Mouse (Mus musculus) liver, adult 2 months (tissue): ENCODE measurements around the gene Ccpg1os. TPM values are rescaled to one million over a fixed set of nuclear protein-coding genes. Genes with fewer than 3 reads are reported as not detected.

Experiments
- DNase-seq: peaks from one replicate; pipeline ENCODE4 v3.0.0-alpha.2; 2011; ENCODE audit warnings: low read depth, low spot score; ENCODE audit errors: extremely low read depth
- H3K27ac ChIP-seq: fragments of 200-500 bp; replicated peaks from 2 replicates; pipeline ENCODE4 v1.5.1; 2012; ENCODE audit warnings: low read depth, mild to moderate bottlenecking, control low read depth, inconsistent platforms, low read length; ENCODE audit not compliant: insufficient read depth
- H3K27me3 ChIP-seq: fragments of 200-500 bp; 2 replicates; pipeline ENCODE4 v1.6.1; 2012; ENCODE audit warnings: mild to moderate bottlenecking, moderate library complexity, low read length, inconsistent platforms; ENCODE audit not compliant: control insufficient read depth, insufficient read depth
- H3K36me3 ChIP-seq: fragments of 200-500 bp; 2 replicates; pipeline ENCODE4 v1.6.1; 2012; ENCODE audit warnings: low read length, inconsistent platforms; ENCODE audit not compliant: control insufficient read depth, insufficient read depth
- H3K4me1 ChIP-seq: fragments of 200-500 bp; 2 replicates; pipeline ENCODE4 v1.6.1; 2011; ENCODE audit warnings: low read length; ENCODE audit not compliant: control insufficient read depth, insufficient read depth
- H3K4me3 ChIP-seq: fragments of 200-500 bp; 2 replicates; pipeline ENCODE4 v1.5.1; 2011; ENCODE audit warnings: low read depth, mild to moderate bottlenecking, control low read depth, low read length, moderate library complexity; ENCODE audit not compliant: insufficient read depth
- H3K79me2 ChIP-seq: fragments of 200-500 bp; 2 replicates; pipeline ENCODE4 v1.6.1; 2012; ENCODE audit warnings: inconsistent platforms, mild to moderate bottlenecking, low read length, moderate library complexity; ENCODE audit not compliant: control insufficient read depth, insufficient read depth
- H3K9ac ChIP-seq: fragments of 200-500 bp; 2 replicates; pipeline ENCODE4 v1.6.1; 2012; ENCODE audit warnings: low read depth, mild to moderate bottlenecking, control low read depth, inconsistent platforms, low read length
- CTCF ChIP-seq: fragments of 200-500 bp; IDR thresholded peaks from 2 replicates; pipeline ENCODE4 v1.5.1; 2011; ENCODE audit warnings: low read depth, low read length, control low read depth
- POLR2A ChIP-seq: fragments of 200-500 bp; IDR thresholded peaks from 2 replicates; pipeline ENCODE4 v1.6.1; 2011; ENCODE audit warnings: low read length, control low read depth; ENCODE audit not compliant: insufficient read depth; ENCODE audit errors: extremely low read depth
- WGBS: fragments of 180-500 bp; shearing (Covaris S2); methylation state at CpG from one replicate; pipeline ENCODE4 v1.1.7; 2018; 5-methylcytosine and 5-hydroxymethylcytosine counted together
- polyA plus RNA-seq: library from polyadenylated mRNA; depleted of rRNA; stranded (reverse); fragments of >200 nt; gene quantifications from 2 replicates; pipeline ENCODE4 v1.2.3, GENCODE M21; 2012
- total RNA-seq: library from RNA; depleted of rRNA; stranded (reverse); fragments of >200 nt; gene quantifications from 2 replicates; pipeline ENCODE4 v1.2.3, GENCODE M21; 2014

Ccpg1os gene
- total and polyA plus RNA-seq, 2 experiments: 9.4 to 15.8 TPM

GRCm38 (mm10) chr9:72975242-72975641 lies 9.9 kb downstream of the Ccpg1os start:
- Histone ChIP-seq H3K27ac (no peak overlapping the region), H3K79me2 (no peaks in the 10 kb centered on the region), H3K36me3 (no peaks in the 10 kb centered on the region), H3K9ac (no peak overlapping the region), H3K27me3 (no peaks in the 10 kb centered on the region), H3K4me1 (no peaks in the 10 kb centered on the region), H3K4me3 (no peak overlapping the region)
- TF ChIP-seq POLR2A (no peak), CTCF (no peak)
- WGBS: 91% methylated on average over 1 of the region's 1 CpGs
- DNase-seq: no peak

- H3K27ac ChIP-seq: no peak overlapping the region
- TF ChIP-seq POLR2A: no peak
- TF ChIP-seq CTCF: no peak
- H3K4me3 ChIP-seq: no peak overlapping the region
- no peaks in the 10 kb centered on the region for H3K79me2 ChIP-seq
- no peaks in the 10 kb centered on the region for H3K27me3 ChIP-seq
- no peak overlapping the region for H3K9ac ChIP-seq
- H3K4me1 ChIP-seq: no peaks in the 10 kb centered on the region
- H3K36me3 ChIP-seq: no peaks in the 10 kb centered on the region
- DNase-seq: no peak
- 90% methylated on average over 5 of the region's 5 CpGs for WGBS
These were observed 10.4 kb downstream of the Ccpg1os start for GRCm38 (mm10) chr9:72974734-72975133.

- Histone ChIP-seq H3K9ac (no peak overlapping the region), H3K79me2 (no peaks in the 10 kb centered on the region), H3K27me3 (no peaks in the 10 kb centered on the region), H3K36me3 (no peaks in the 10 kb centered on the region), H3K4me3 (no peak overlapping the region), H3K27ac (no peak overlapping the region), H3K4me1 (no peaks in the 10 kb centered on the region)
- no peak for TF ChIP-seq POLR2A
- TF ChIP-seq CTCF: no peak
- no peak for DNase-seq
These were observed 12.2 kb downstream of the Ccpg1os start for GRCm38 (mm10) chr9:72972984-72973383.

- H3K4me1 ChIP-seq: no peaks in the 10 kb centered on the region
- no peaks in the 10 kb centered on the region for H3K36me3 ChIP-seq
- H3K27me3 ChIP-seq: no peaks in the 10 kb centered on the region
- no peak overlapping the region for H3K9ac ChIP-seq
- no peak overlapping the region for H3K4me3 ChIP-seq
- no peak overlapping the region for H3K27ac ChIP-seq
- no peak for DNase-seq
- WGBS: 91% methylated on average over 5 of the region's 5 CpGs
- no peaks in the 10 kb centered on the region for H3K79me2 ChIP-seq
- TF ChIP-seq POLR2A (no peak), CTCF (no peak)
These were observed 12.7 kb downstream of the Ccpg1os start for GRCm38 (mm10) chr9:72972435-72972834.

GRCm38 (mm10) chr9:72969874-72970273 lies 15.3 kb downstream of the Ccpg1os start:
- Histone ChIP-seq H3K27ac (no peak overlapping the region), H3K36me3 (no peaks in the 10 kb centered on the region), H3K79me2 (no peaks in the 10 kb centered on the region), H3K4me1 (no peaks in the 10 kb centered on the region), H3K27me3 (no peaks in the 10 kb centered on the region), H3K4me3 (no peak overlapping the region), H3K9ac (no peak overlapping the region)
- DNase-seq: no peak
- TF ChIP-seq CTCF (peak; percentile 17; the same call in 1 of the 2 replicates), POLR2A (no peak)
- WGBS: 74% methylated on average over 7 of the region's 7 CpGs

- 13% methylated on average over 11 of the region's 11 CpGs for WGBS
- Histone ChIP-seq H3K4me1 (no peaks in the 10 kb centered on the region), H3K9ac (no peak overlapping the region; the same call in 1 of the 2 replicates), H3K79me2 (no peaks in the 10 kb centered on the region), H3K36me3 (no peaks in the 10 kb centered on the region), H3K27ac (no peak overlapping the region), H3K27me3 (no peaks in the 10 kb centered on the region), H3K4me3 (no peak overlapping the region)
- DNase-seq: peak; percentile 60
- TF ChIP-seq CTCF: peak; percentile 63
- no peak for TF ChIP-seq POLR2A
These were observed 16.7 kb downstream of the Ccpg1os start for GRCm38 (mm10) chr9:72968349-72969061.
